Mouse (Mus musculus): ENCODE results near the gene Prkce. TPM values are rescaled to one million over a fixed set of nuclear protein-coding genes. Genes with fewer than 3 reads are reported as not detected.

Prkce gene
- total RNA-seq, 2 experiments from 2014 or later: 1.7 to 3.8 TPM

- peak; percentile 60 for ATAC-seq (replicated peaks; ENCODE audit: low FRiP score, low TSS enrichment, poor library complexity, severe bottlenecking)
Measured at GRCm38 (mm10) chr17:86484087-86484737, 316.6 kb downstream of the Prkce start.

- no peak for ATAC-seq (replicated peaks; ENCODE audit: low FRiP score, low TSS enrichment, poor library complexity, severe bottlenecking)
Measured at GRCm38 (mm10) chr17:86486657-86487056, 319.1 kb downstream of the Prkce start.

GRCm38 (mm10) chr17:86487450-86487849, 319.9 kb downstream of the Prkce start:
- no peak for ATAC-seq (replicated peaks; ENCODE audit: low FRiP score, low TSS enrichment, poor library complexity, severe bottlenecking)

- ATAC-seq (replicated peaks; ENCODE audit: low FRiP score, low TSS enrichment, poor library complexity, severe bottlenecking): no peak
Measured at GRCm38 (mm10) chr17:86489827-86490226, 322.2 kb downstream of the Prkce start.

- ATAC-seq (replicated peaks; ENCODE audit: low FRiP score, low TSS enrichment, poor library complexity, severe bottlenecking): peak; percentile 53
Measured at GRCm38 (mm10) chr17:86492376-86492775, 324.8 kb downstream of the Prkce start.

- no peak for ATAC-seq (replicated peaks; ENCODE audit: low FRiP score, low TSS enrichment, poor library complexity, severe bottlenecking)
Measured at GRCm38 (mm10) chr17:86493891-86494420, 326.4 kb downstream of the Prkce start.

- ATAC-seq (replicated peaks; ENCODE audit: low FRiP score, low TSS enrichment, poor library complexity, severe bottlenecking): peak; percentile 32
Measured at GRCm38 (mm10) chr17:86494494-86494893, 326.9 kb downstream of the Prkce start.

GRCm38 (mm10) chr17:86494895-86495294, 327.3 kb downstream of the Prkce start:
- ATAC-seq (replicated peaks; ENCODE audit: low FRiP score, low TSS enrichment, poor library complexity, severe bottlenecking): peak; percentile 9; the same call in 1 of the 2 replicates

- no peak for ATAC-seq (replicated peaks; ENCODE audit: low FRiP score, low TSS enrichment, poor library complexity, severe bottlenecking)
Measured at GRCm38 (mm10) chr17:86496123-86496771, 328.7 kb downstream of the Prkce start.

- no peak for ATAC-seq (replicated peaks; ENCODE audit: low FRiP score, low TSS enrichment, poor library complexity, severe bottlenecking)
Measured at GRCm38 (mm10) chr17:86497302-86497701, 329.7 kb downstream of the Prkce start.

- no peak for ATAC-seq (replicated peaks; ENCODE audit: low FRiP score, low TSS enrichment, poor library complexity, severe bottlenecking)
Measured at GRCm38 (mm10) chr17:86499359-86500045, 331.9 kb downstream of the Prkce start.

- ATAC-seq (replicated peaks; ENCODE audit: low FRiP score, low TSS enrichment, poor library complexity, severe bottlenecking): no peak
Measured at GRCm38 (mm10) chr17:86501393-86501792, 333.8 kb downstream of the Prkce start.

GRCm38 (mm10) chr17:86503208-86503897, 335.8 kb downstream of the Prkce start:
- ATAC-seq (replicated peaks; ENCODE audit: low FRiP score, low TSS enrichment, poor library complexity, severe bottlenecking): no peak

GRCm38 (mm10) chr17:86505183-86505631, 337.6 kb downstream of the Prkce start, which contains the start of gene Gm10309:
Gene Gm10309 (minus strand): TSS chr17:86505232.
- no peak for ATAC-seq (replicated peaks; ENCODE audit: low FRiP score, low TSS enrichment, poor library complexity, severe bottlenecking)

GRCm38 (mm10) chr17:86506881-86507280, 339.3 kb downstream of the Prkce start:
- ATAC-seq (replicated peaks; ENCODE audit: low FRiP score, low TSS enrichment, poor library complexity, severe bottlenecking): no peak

GRCm38 (mm10) chr17:86507342-86508211, 340.0 kb downstream of the Prkce start:
- no peak for ATAC-seq (replicated peaks; ENCODE audit: low FRiP score, low TSS enrichment, poor library complexity, severe bottlenecking)

GRCm38 (mm10) chr17:86508212-86508490, 340.6 kb downstream of the Prkce start:
- no peak for ATAC-seq (replicated peaks; ENCODE audit: low FRiP score, low TSS enrichment, poor library complexity, severe bottlenecking)

GRCm38 (mm10) chr17:86509871-86510270, 342.3 kb downstream of the Prkce start:
- ATAC-seq (replicated peaks; ENCODE audit: low FRiP score, low TSS enrichment, poor library complexity, severe bottlenecking): no peak
